Mouse (Mus musculus) thymus, postnatal 14 days (tissue): Measurements from ENCODE around the gene Thbs1.

Experiments
- DNase-seq: peaks from one replicate; pipeline ENCODE4 v3.0.0; 2021

The Thbs1 gene

DNA sequence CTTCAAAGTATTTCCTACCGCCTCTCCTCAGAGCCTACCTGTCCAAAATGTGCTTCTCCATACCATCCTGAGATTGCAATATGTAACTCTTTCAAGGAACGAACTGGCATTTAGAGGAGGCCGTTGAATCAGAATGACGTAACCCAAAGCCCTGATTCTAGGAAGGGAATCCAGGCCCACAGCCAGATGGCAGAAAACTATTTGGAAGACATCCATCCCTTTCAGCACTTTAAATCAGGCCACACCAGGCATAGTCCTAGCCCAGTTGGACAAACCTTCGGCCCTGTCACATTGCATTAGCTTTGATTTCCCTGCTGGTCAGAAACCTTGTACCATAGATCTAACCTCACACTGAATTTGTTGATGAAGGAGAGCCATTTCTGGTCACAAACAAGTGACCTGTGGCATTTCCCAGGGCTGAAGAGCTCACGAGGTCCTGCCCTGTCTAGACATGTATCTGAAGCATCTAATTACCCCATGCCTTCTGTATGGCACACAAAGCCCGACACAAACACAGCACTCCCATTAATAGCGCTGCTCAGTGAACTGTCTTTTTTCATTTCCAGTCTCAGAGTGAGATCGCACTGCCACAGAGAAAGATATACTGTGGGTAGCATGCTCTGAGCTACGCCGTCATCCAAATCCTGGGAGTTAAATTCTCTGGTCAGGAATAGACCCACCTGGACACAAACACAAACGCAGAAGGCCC, 38.3 kb downstream of the Thbs1 start:
- no peak for DNase-seq

DNA sequence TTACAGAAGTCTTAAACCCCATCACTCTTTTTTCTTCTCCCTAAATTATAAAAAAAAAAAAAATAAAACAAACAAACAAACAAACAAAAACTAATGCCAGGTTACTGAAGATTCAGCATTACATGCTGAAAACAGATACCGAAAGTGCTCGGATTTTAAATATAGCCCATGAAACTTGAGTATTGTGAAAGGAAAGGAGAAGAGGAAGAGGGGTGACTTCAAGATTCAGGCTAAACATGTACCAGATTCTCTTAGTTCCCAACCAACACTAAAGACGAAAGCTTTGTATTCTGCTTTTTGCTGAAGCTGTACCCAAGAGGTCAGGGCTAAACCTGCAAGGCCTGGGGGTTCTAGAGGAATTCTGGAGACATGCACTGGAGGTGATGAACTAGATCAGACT, 46.4 kb downstream of the Thbs1 start:
- no peak for DNase-seq

DNA sequence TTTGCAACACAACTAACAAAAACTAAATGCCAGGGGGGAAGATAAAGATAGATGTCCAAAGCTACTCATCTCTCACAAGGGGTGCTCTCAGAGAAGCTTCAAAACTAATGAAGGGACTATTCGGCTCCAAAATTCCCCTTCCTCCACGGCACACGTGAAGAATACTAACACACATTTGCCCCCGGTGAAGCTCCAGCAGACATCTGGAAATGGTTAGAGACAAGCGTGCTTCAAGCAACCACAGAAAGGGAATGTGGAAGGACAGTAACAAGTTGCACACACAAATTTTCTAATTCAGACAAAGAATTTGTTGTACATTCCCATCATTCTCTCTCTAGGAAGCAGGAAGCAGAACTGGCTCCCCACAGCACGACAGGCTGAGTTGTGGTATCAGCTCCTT, 47.5 kb downstream of the Thbs1 start:
- DNase-seq, result no peak

DNA sequence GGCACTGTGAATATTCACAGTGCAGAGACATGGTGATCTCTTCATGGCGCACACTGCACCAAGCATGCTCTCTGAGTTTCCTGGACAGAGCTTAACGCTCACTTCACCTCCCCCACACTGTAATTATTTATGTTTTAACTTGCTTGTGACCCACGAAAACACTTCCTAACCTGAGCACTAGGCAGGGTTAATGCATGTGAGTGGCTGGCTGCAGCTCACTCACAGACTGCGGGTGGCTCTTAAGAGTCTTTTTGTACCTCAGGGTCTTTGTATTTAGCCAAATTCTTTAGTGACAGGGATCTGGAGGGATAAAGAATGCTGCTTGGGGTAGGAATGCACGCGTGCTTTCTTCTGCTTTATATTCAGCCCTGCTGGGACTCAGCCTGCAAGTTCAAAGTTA, 48.9 kb downstream of the Thbs1 start:
- DNase-seq, result no peak

DNA sequence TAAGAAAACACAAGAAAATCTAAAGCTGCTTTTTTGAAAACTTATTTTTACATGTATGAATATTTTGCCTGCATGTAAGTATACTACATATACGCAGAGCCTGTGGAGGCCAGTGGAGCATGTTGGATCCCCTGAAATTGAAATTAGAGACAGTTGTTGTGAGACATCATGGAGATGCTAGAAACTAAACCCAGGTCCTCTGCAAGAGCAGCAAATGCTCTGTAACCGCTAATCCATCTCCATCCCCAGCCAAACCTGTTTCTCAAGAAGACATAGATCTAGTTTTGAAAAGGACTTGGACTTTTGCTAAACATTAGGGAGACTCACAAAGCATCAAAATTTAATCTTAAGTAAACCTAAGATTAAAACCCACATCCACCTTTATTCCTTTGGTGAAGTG, 49.3 kb downstream of the Thbs1 start:
- no peak for DNase-seq

DNA sequence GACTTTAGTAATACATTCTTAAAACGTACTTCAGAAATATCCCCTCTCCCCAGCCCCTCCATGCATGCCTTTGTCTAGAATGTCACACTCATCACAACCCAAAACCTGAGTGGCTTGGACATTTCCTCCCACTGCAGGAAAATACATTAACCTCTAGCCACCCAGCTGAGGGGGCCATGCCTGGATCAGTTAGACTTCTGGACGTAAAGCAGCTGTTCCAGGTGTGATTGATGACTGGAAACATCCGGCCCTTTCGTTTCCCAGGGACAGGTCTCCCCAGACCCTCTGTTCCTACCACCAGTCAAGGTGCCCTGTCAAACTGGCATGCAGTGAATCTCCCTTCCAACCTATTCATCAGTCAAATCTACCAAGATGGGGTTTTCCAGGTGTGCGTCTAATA, 50.8 kb downstream of the Thbs1 start:
- no peak for DNase-seq

DNA sequence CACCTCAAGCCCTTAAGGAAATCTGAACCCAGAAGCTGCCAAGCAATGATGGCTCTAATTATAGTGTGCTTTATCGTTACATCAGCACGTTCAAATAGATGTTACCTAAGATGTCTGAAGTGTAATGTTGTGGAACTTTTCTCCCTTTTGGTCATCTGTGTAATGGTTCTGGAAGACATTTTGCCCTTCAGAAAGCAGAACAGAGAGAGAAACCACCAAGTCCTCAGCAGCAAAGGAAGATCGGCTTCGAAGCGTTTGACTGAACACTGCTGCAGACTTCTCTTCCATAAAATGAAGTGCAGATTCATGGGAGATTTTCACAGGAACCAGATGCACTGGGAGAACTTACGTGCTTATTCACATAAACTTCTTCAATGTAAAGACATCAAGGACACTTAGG, 52.5 kb downstream of the Thbs1 start:
- DNase-seq, result no peak

DNA sequence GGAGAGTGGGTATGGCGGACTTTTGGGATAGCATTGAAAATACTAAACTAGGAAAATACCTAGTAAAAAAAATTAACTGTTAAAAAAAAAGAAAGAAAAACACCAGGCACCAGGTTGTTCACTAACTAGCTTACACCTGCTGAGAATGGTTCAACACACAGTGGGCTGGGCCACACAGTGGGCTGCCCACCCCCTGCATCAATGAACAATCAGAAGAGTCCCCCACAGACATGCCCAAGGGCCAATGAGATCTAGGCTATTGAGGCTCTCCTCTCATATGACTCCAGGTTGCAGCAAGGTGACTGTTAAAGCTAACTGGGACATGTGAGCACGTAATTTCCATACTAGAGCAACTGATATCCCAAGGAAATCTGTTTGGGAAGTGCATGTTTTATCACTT, 54.0 kb downstream of the Thbs1 start:
- DNase-seq, result no peak

DNA sequence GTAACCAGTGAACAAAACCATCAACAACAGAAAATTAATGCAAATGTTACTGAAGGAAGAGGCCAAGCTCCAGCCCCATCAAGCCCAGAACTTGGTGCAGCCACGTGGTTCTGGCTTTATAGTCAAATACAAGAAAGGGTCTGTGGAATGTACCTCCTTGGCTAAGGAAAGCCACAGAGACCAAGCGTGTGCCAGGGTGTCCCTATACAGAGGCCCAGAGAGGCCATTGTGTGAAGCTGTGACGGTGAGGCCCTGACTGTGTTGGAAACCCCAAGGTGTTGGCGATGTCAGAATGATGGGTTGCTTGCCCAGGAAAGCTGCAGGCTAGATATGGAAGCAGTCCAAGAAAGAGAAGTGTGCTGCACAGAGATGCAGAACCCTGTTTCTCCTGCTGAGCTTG, 56.1 kb downstream of the Thbs1 start:
- DNase-seq, result no peak

DNA sequence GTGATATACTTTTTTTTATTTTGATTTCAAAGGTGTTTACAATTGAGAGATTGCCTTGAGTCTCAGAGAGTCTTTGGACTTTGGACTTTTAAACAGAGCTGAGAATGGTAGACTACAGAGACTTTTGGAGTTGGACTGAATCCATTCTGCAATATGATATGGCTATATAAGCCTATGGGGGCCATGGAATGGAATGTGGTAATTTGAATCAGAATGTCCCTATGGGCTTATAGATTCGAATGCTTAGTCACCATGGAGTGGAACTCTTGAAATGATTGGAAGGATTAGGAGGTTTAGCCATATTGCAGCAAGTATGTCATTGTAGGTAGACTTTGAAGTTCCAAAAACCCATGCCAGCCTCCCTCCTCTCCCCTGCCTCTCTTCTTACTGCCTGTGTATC, 56.5 kb downstream of the Thbs1 start:
- DNase-seq, result no peak

DNA sequence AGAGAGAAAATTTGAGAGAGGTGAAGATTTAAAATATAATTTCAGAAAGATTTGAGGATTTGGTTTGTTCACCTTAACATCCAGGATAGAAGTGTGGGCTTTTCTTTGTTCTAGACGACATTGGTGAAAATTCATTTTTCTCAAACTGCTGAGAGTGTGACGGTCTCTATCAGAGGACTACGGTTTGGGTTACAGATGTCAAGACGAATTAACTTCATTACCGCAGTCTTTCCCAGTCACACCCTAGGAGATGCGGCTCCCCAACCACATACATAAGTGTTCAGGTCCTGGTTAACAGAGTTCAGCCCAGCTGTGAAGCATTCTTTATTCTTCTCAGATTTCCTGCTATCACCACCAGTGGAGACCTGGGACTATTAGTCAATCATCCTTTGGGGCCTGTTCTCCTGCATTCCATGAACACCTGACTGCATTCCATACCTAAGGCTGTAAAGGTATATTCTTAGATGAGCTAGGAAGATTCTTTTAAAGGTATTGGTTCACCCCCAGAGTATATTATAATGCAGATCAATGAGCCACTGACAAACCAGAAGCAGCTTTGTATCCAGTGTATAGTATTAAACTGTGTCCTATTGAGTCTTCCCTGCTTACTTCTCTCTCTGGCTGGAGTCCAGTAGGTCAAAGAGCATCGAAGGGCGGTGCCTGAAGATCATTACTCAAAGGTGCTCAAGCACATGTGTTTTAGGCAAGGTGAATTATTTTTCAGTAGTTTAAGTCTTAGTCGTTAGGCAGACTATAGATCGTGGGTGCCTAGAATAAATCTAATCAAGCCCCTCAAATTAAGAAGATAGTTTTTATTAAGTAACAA, 63.1 kb downstream of the Thbs1 start:
- DNase-seq, result no peak
